Mouse (Mus musculus) left cerebral cortex, adult 9 months (tissue): ENCODE data around the gene 1700067K01Rik.

Experiments
- DNase-seq, 2 experiments: peaks; one replicate each; pipeline ENCODE4 v3.0.0; 2022; ENCODE audit warnings: low spot score in 2 of 2

Gene 1700067K01Rik

GRCm38 (mm10) chr8:84011705-84012498 lies 10.6 kb downstream of the 1700067K01Rik start, which contains the start of gene 2210011C24Rik:
Gene 2210011C24Rik, minus strand, starts transcription at chr8:84012171.
- DNase-seq: no peak

- no peak for DNase-seq
Observed at GRCm38 (mm10) chr8:84012499-84013165, 11.3 kb downstream of the 1700067K01Rik start.

- no peak for DNase-seq
Observed at GRCm38 (mm10) chr8:84015833-84016232, 14.5 kb downstream of the 1700067K01Rik start.

GRCm38 (mm10) chr8:84019738-84020137 lies 18.4 kb downstream of the 1700067K01Rik start:
- no peak for DNase-seq

- DNase-seq: no peak
Observed at GRCm38 (mm10) chr8:84021096-84021495, 19.8 kb downstream of the 1700067K01Rik start, which contains the start of gene Palm3. Gene Palm3, plus strand, starts transcription at chr8:84021471.

GRCm38 (mm10) chr8:84021569-84021968 lies 20.3 kb downstream of the 1700067K01Rik start:
- DNase-seq: no peak

- DNase-seq: no peak
Observed at GRCm38 (mm10) chr8:84023085-84023484, 21.8 kb downstream of the 1700067K01Rik start.

- DNase-seq: no peak
Observed at GRCm38 (mm10) chr8:84023631-84024030, 22.3 kb downstream of the 1700067K01Rik start.

- no peak for DNase-seq
Observed at GRCm38 (mm10) chr8:84024171-84024570, 22.9 kb downstream of the 1700067K01Rik start.

- DNase-seq: no peak
Observed at GRCm38 (mm10) chr8:84025863-84026262, 24.6 kb downstream of the 1700067K01Rik start.

GRCm38 (mm10) chr8:84027449-84027848 lies 26.1 kb downstream of the 1700067K01Rik start:
- no peak for DNase-seq

GRCm38 (mm10) chr8:84029272-84029671 lies 28.0 kb downstream of the 1700067K01Rik start:
- no peak for DNase-seq

GRCm38 (mm10) chr8:84032777-84033176 lies 31.5 kb downstream of the 1700067K01Rik start:
- no peak for DNase-seq

GRCm38 (mm10) chr8:84038015-84038414 lies 36.7 kb downstream of the 1700067K01Rik start:
- no peak for DNase-seq

- DNase-seq: peak in 1 of 2 experiments; percentile 78
Observed at GRCm38 (mm10) chr8:84039050-84039449, 37.7 kb downstream of the 1700067K01Rik start.

GRCm38 (mm10) chr8:84042066-84042947 lies 41.0 kb downstream of the 1700067K01Rik start, which contains the start of gene Il27ra:
Gene Il27ra, minus strand, starts transcription at chr8:84042589.
- DNase-seq: peak in 1 of 2 experiments; percentile 19

GRCm38 (mm10) chr8:84042948-84043342 lies 41.6 kb downstream of the 1700067K01Rik start:
- no peak for DNase-seq

GRCm38 (mm10) chr8:84044103-84044502 lies 42.8 kb downstream of the 1700067K01Rik start:
- DNase-seq: no peak

- DNase-seq: no peak
Observed at GRCm38 (mm10) chr8:84044900-84045299, 43.6 kb downstream of the 1700067K01Rik start, which contains the start of gene Rln3. Gene Rln3, minus strand, starts transcription at chr8:84045000.

- no peak for DNase-seq
Observed at GRCm38 (mm10) chr8:84046505-84046904, 45.2 kb downstream of the 1700067K01Rik start.

- DNase-seq: no peak
Observed at GRCm38 (mm10) chr8:84048171-84048570, 46.9 kb downstream of the 1700067K01Rik start.

- no peak for DNase-seq
Observed at GRCm38 (mm10) chr8:84052746-84053145, 51.4 kb downstream of the 1700067K01Rik start.
